Mouse (Mus musculus) kidney, postnatal 0 days (tissue): Measurements from ENCODE around the gene Pde6h. TPM values are rescaled to one million over a fixed set of nuclear protein-coding genes. Genes with fewer than 3 reads are reported as not detected.

Source experiments
- ATAC-seq: fragments of 200-750 bp; cut with Nextera tagmentation; replicated peaks from 2 replicates; pipeline ENCODE4 v1.8.0; 2017; ENCODE audit warnings: low read depth, moderate number of reproducible peaks, moderate TSS enrichment, moderate library complexity; ENCODE audit not compliant: low FRiP score
- DNase-seq: peaks from one replicate; pipeline ENCODE4 v3.0.0-alpha.2; 2016; ENCODE audit warnings: low spot score
- H3K27ac ChIP-seq: fragments of 300-500 bp; sonication (generic); 2 replicates; pipeline ENCODE4 v1.5.1; 2014; ENCODE audit warnings: mild to moderate bottlenecking
- H3K27me3 ChIP-seq: fragments of 300-500 bp; sonication (generic); 2 replicates; pipeline ENCODE4 v1.6.1; 2014; ENCODE audit warnings: low read length, mixed read lengths; ENCODE audit not compliant: insufficient read depth
- H3K36me3 ChIP-seq: fragments of 300-500 bp; sonication (generic); 2 replicates; pipeline ENCODE4 v1.6.1; 2014; ENCODE audit warnings: low read length, mixed read lengths; ENCODE audit not compliant: insufficient read depth
- H3K4me1 ChIP-seq: fragments of 300-500 bp; sonication (generic); replicated peaks from 2 replicates; pipeline ENCODE4 v1.6.1; 2014; ENCODE audit warnings: antibody characterized with exemption, low read length, mixed read lengths; ENCODE audit not compliant: insufficient read depth
- H3K4me2 ChIP-seq: fragments of 300-500 bp; sonication (generic); 2 replicates; pipeline ENCODE4 v1.6.1; 2014; ENCODE audit warnings: mild to moderate bottlenecking, low read length, moderate library complexity, mixed read lengths
- H3K4me3 ChIP-seq: fragments of 300-500 bp; sonication (generic); replicated peaks from 2 replicates; pipeline ENCODE4 v1.5.1; 2014; ENCODE audit warnings: low read depth, low read length
- H3K9ac ChIP-seq: fragments of 300-500 bp; sonication (generic); 2 replicates; pipeline ENCODE4 v1.6.1; 2014; ENCODE audit warnings: low read depth, low read length
- H3K9me3 ChIP-seq: fragments of 300-500 bp; sonication (generic); replicated peaks from 2 replicates; pipeline ENCODE4 v1.6.1; 2016; ENCODE audit warnings: low read length, inconsistent platforms, mixed read lengths
- CTCF ChIP-seq: IDR thresholded peaks from 2 replicates; pipeline ENCODE4 v1.5.1; 2016; ENCODE audit warnings: antibody characterized with exemption, low read depth, mild to moderate bottlenecking, moderate library complexity
- WGBS: fragments of 180-500 bp; shearing (Covaris S2); extraction: QIAGEN DNeasy Blood & Tissue Kit; methylation state at CpG from one replicate; pipeline ENCODE4 v1.1.7; 2014; 5-methylcytosine and 5-hydroxymethylcytosine counted together
- polyA plus RNA-seq: library from polyadenylated mRNA; unstranded; fragments of >200 nt; fragmentation: Nextera tagmentation; extraction: Ambion mirVana; gene quantifications from 2 replicates; pipeline ENCODE4 v1.2.1, GENCODE M21; 2015

Gene Pde6h
- polyA plus RNA-seq, 1 experiment from 2014 or later, result 0.67 TPM

GRCm38 (mm10) chr6:136990557-136990956, 66.9 kb downstream of the Pde6h start:
- peak; percentile 34 for DNase-seq
- 13% methylated on average over 8 of the region's 8 CpGs for WGBS

GRCm38 (mm10) chr6:136993574-136993973, 69.9 kb downstream of the Pde6h start:
- DNase-seq (no peak), ATAC-seq (no peak)
- H3K4me3 ChIP-seq, result no peak overlapping the region
- H3K4me1 ChIP-seq, result peaks cover 3% of the 10 kb centered on the region; the same call in 1 of the 2 replicates
- no peak for TF ChIP-seq CTCF
- WGBS, result 54% methylated on average over 4 of the region's 4 CpGs
- H3K9me3 ChIP-seq, result no peaks in the 10 kb centered on the region
- H3K27me3 ChIP-seq, result no peaks in the 10 kb centered on the region
- H3K9ac ChIP-seq, result no peak overlapping the region
- no peak overlapping the region for H3K27ac ChIP-seq
- H3K36me3 ChIP-seq, result no peaks in the 10 kb centered on the region
- H3K4me2 ChIP-seq, result no peak overlapping the region

More at GRCm38 (mm10) chr6:136990557-136990956, 66.9 kb downstream of the Pde6h start:
- no peak overlapping the region for H3K27ac ChIP-seq
- no peaks in the 10 kb centered on the region for H3K27me3 ChIP-seq
- no peak overlapping the region for H3K4me2 ChIP-seq
- no peak overlapping the region for H3K9ac ChIP-seq
- no peak for ATAC-seq
- H3K4me3 ChIP-seq, result no peak overlapping the region
- no peaks in the 10 kb centered on the region for H3K9me3 ChIP-seq
- H3K36me3 ChIP-seq, result no peaks in the 10 kb centered on the region
- no peaks in the 10 kb centered on the region for H3K4me1 ChIP-seq
- TF ChIP-seq CTCF, result no peak

GRCm38 (mm10) chr6:136995533-136995932, 71.9 kb downstream of the Pde6h start:
- Histone ChIP-seq H3K4me3 (no peak overlapping the region), H3K36me3 (no peaks in the 10 kb centered on the region), H3K9ac (no peak overlapping the region), H3K27me3 (no peaks in the 10 kb centered on the region), H3K9me3 (no peaks in the 10 kb centered on the region), H3K4me2 (no peak overlapping the region), H3K27ac (0 out of 2 replicates have a peak overlapping the region, but pooled peaks have one; percentile 14), H3K4me1 (peaks cover 3% of the 10 kb centered on the region; the same call in 1 of the 2 replicates)
- peak; percentile 46 for DNase-seq
- TF ChIP-seq CTCF, result peak; percentile 67
- no peak for ATAC-seq
- WGBS, result 74% methylated on average over 8 of the region's 8 CpGs

- Histone ChIP-seq H3K27ac (no peak overlapping the region; the same call in 1 of the 2 replicates), H3K4me2 (no peak overlapping the region), H3K27me3 (no peaks in the 10 kb centered on the region), H3K9ac (no peak overlapping the region), H3K4me1 (peaks cover 3% of the 10 kb centered on the region; the same call in 1 of the 2 replicates), H3K4me3 (no peak overlapping the region), H3K9me3 (no peaks in the 10 kb centered on the region), H3K36me3 (no peaks in the 10 kb centered on the region)
- ATAC-seq (no peak), DNase-seq (peak; percentile 84)
- 46% methylated on average over 5 of the region's 5 CpGs for WGBS
- TF ChIP-seq CTCF, result no peak
Observed at GRCm38 (mm10) chr6:136996336-136996735, 72.7 kb downstream of the Pde6h start.

DNA sequence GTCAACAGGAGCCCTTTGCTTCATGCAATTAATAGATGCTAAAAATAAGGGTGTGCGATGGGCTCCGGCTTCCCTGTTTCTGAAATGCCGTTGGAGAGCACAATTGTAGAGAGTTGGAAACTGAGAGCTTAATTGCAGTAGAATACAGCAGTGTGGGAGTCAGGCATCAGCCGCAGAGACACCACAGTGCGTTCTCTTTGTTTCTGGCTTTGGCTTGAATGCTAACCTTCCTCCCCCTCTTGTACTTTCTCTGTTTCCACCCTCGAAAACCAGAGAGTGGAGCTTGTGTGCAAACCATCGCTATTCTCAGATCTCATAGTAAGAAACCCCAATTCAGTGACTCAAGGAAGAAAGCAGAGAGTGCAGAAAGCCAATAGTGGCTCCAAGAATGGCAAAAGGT, 74.5 kb downstream of the Pde6h start:
- peaks cover 3% of the 10 kb centered on the region; the same call in 1 of the 2 replicates for H3K4me1 ChIP-seq
- no peak overlapping the region for H3K4me2 ChIP-seq
- DNase-seq (no peak), ATAC-seq (no peak)
- no peaks in the 10 kb centered on the region for H3K9me3 ChIP-seq
- H3K4me3 ChIP-seq, result no peak overlapping the region
- H3K27ac ChIP-seq, result no peak overlapping the region
- TF ChIP-seq CTCF, result no peak
- H3K9ac ChIP-seq, result no peak overlapping the region
- H3K27me3 ChIP-seq, result no peaks in the 10 kb centered on the region
- no peaks in the 10 kb centered on the region for H3K36me3 ChIP-seq
- 62% methylated on average over 7 of the region's 7 CpGs for WGBS

DNA sequence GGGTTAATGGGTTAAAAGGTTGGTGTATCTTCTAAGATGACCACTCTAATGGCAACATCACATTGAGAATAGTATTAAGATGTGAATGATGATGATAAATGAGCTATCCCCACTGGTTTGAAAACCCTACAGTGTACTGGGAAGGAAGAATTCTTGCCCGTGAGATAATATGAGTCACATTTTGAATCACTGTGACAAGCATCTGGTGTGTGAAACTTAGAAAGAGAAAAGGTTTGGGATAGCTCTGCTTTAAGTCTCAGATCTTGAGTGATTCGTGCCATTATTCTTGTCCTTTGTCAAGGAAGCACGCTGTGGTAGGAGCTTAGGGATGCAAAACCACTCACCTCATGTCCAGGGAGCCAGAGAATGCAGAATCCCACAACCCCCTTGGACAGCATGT, 75.4 kb downstream of the Pde6h start:
- Histone ChIP-seq H3K4me1 (peaks cover 3% of the 10 kb centered on the region; the same call in 1 of the 2 replicates), H3K36me3 (no peaks in the 10 kb centered on the region), H3K27me3 (no peaks in the 10 kb centered on the region), H3K4me2 (no peak overlapping the region), H3K4me3 (no peak overlapping the region), H3K27ac (no peak overlapping the region), H3K9me3 (no peaks in the 10 kb centered on the region), H3K9ac (no peak overlapping the region)
- ATAC-seq (no peak), DNase-seq (no peak)
- no peak for TF ChIP-seq CTCF
- WGBS, result 91% methylated on average over 3 of the region's 3 CpGs
